Mouse (Mus musculus) thymus, adult 2 months (tissue): ENCODE measurements around the gene Morf4l1.
"Not testable (repeated sequence)": the region's sequence is repeated elsewhere in the genome, so short reads cannot be mapped to it uniquely, and the experiment has no call there.

Experiments
- CTCF ChIP-seq: fragments of 200-500 bp; IDR thresholded peaks from 2 replicates; pipeline ENCODE4 v1.5.1; 2012; ENCODE audit warnings: mild to moderate bottlenecking, control low read depth, low read length, moderate library complexity, borderline replicate concordance; ENCODE audit not compliant: control insufficient read depth, poor library complexity, insufficient read depth; ENCODE audit errors: extremely low read depth
- POLR2A ChIP-seq: fragments of 200-500 bp; IDR thresholded peaks from 2 replicates; pipeline ENCODE4 v1.6.1; 2012; ENCODE audit warnings: mild to moderate bottlenecking, low read length, control low read depth, moderate library complexity; ENCODE audit not compliant: control insufficient read depth, poor library complexity, insufficient read depth; ENCODE audit errors: extremely low read depth

- not testable (repeated sequence) for TF ChIP-seq CTCF, POLR2A
Measured at GRCm38 (mm10) chr9:90060932-90061331, 53.6 kb downstream of the Morf4l1 start.
